Mouse (Mus musculus) 416B (cell line): ENCODE results near the gene Zp1.

Experiments used
- DNase-seq: peaks from one replicate; pipeline ENCODE4 v3.0.0; 2011; ENCODE audit warnings: low read depth

Gene Zp1

GRCm38 (mm10) chr19:10871328-10871961, 49.0 kb downstream of the Zp1 start:
- no peak for DNase-seq

- no peak for DNase-seq
Measured at GRCm38 (mm10) chr19:10870676-10871075, 49.8 kb downstream of the Zp1 start.

GRCm38 (mm10) chr19:10869886-10870527, 50.4 kb downstream of the Zp1 start, which contains the start of gene Tmem132a:
Gene Tmem132a (minus strand): TSS chr19:10869940.
- no peak for DNase-seq

- DNase-seq, result no peak
Measured at GRCm38 (mm10) chr19:10869241-10869885, 51.1 kb downstream of the Zp1 start.

- DNase-seq, result no peak
Measured at GRCm38 (mm10) chr19:10868623-10869141, 51.8 kb downstream of the Zp1 start.

GRCm38 (mm10) chr19:10867946-10868622, 52.3 kb downstream of the Zp1 start:
- DNase-seq, result no peak

GRCm38 (mm10) chr19:10866351-10866750, 54.1 kb downstream of the Zp1 start:
- DNase-seq, result no peak
